Mouse (Mus musculus): Measurements from ENCODE around the gene Fam126a. TPM values are rescaled to one million over a fixed set of nuclear protein-coding genes. Genes with fewer than 3 reads are reported as not detected.

Fam126a gene
- polyA plus RNA-seq, 1 experiment = 6.0 TPM

- no peak for DNase-seq (ENCODE audit: low read depth in 1 of 2, low spot score in 2 of 2)
- Histone ChIP-seq H3K27me3 (ENCODE audit: control insufficient read depth, insufficient read depth, low read length) (no peaks in the 10 kb centered on the region), H3K4me3 (ENCODE audit: extremely low read depth, insufficient read depth, insufficient read length) (no peak overlapping the region), H3K27ac (ENCODE audit: insufficient read depth, low read length) (no peak overlapping the region), H3K4me1 (ENCODE audit: control insufficient read depth, insufficient read depth, insufficient read length) (no peaks in the 10 kb centered on the region), H3K36me3 (ENCODE audit: control insufficient read depth, insufficient read depth, low read length) (no peaks in the 10 kb centered on the region)
- TF ChIP-seq CTCF (IDR thresholded peaks at IDR 0.05; ENCODE audit: extremely low read depth, insufficient read depth, insufficient read length, insufficient replicate concordance) (no peak), POLR2A (IDR thresholded peaks at IDR 0.05; ENCODE audit: low read depth, low read length) (no peak)
- 100% methylated on average over 1 of the region's 1 CpGs for WGBS
These were observed 118.9 kb downstream of the Fam126a start for GRCm38 (mm10) chr5:23911556-23911955.

GRCm38 (mm10) chr5:23909256-23909655 lies 121.2 kb downstream of the Fam126a start:
- no peak for DNase-seq (ENCODE audit: low read depth in 1 of 2, low spot score in 2 of 2)
- 95% methylated on average over 3 of the region's 3 CpGs for WGBS

GRCm38 (mm10) chr5:23908486-23909090 lies 121.9 kb downstream of the Fam126a start:
- no peak for DNase-seq (ENCODE audit: low read depth in 1 of 2, low spot score in 2 of 2)
- H3K36me3 ChIP-seq (ENCODE audit: control insufficient read depth, insufficient read depth, low read length) = no peaks in the 10 kb centered on the region
- H3K4me1 ChIP-seq (ENCODE audit: control insufficient read depth, insufficient read depth, insufficient read length) = no peaks in the 10 kb centered on the region
- 78% methylated on average over 4 of the region's 4 CpGs for WGBS
- TF ChIP-seq POLR2A (IDR thresholded peaks at IDR 0.05; ENCODE audit: low read depth, low read length) = no peak
- no peak for TF ChIP-seq CTCF (IDR thresholded peaks at IDR 0.05; ENCODE audit: extremely low read depth, insufficient read depth, insufficient read length, insufficient replicate concordance)
- no peak overlapping the region for H3K4me3 ChIP-seq (ENCODE audit: extremely low read depth, insufficient read depth, insufficient read length)
- H3K27me3 ChIP-seq (ENCODE audit: control insufficient read depth, insufficient read depth, low read length) = no peaks in the 10 kb centered on the region
- no peak overlapping the region for H3K27ac ChIP-seq (ENCODE audit: insufficient read depth, low read length)

More at GRCm38 (mm10) chr5:23909256-23909655, 121.2 kb downstream of the Fam126a start:
- Histone ChIP-seq H3K36me3 (ENCODE audit: control insufficient read depth, insufficient read depth, low read length) (no peaks in the 10 kb centered on the region), H3K4me1 (ENCODE audit: control insufficient read depth, insufficient read depth, insufficient read length) (no peaks in the 10 kb centered on the region), H3K27me3 (ENCODE audit: control insufficient read depth, insufficient read depth, low read length) (no peaks in the 10 kb centered on the region), H3K27ac (ENCODE audit: insufficient read depth, low read length) (no peak overlapping the region), H3K4me3 (ENCODE audit: extremely low read depth, insufficient read depth, insufficient read length) (no peak overlapping the region)
- TF ChIP-seq CTCF (IDR thresholded peaks at IDR 0.05; ENCODE audit: extremely low read depth, insufficient read depth, insufficient read length, insufficient replicate concordance) (no peak), POLR2A (IDR thresholded peaks at IDR 0.05; ENCODE audit: low read depth, low read length) (no peak)

GRCm38 (mm10) chr5:23902221-23902620 lies 128.3 kb downstream of the Fam126a start:
- H3K36me3 ChIP-seq (ENCODE audit: control insufficient read depth, insufficient read depth, low read length) = no peaks in the 10 kb centered on the region
- no peaks in the 10 kb centered on the region for H3K27me3 ChIP-seq (ENCODE audit: control insufficient read depth, insufficient read depth, low read length)
- 85% methylated on average over 2 of the region's 2 CpGs for WGBS
- DNase-seq (ENCODE audit: low read depth in 1 of 2, low spot score in 2 of 2) = no peak
- no peaks in the 10 kb centered on the region for H3K4me1 ChIP-seq (ENCODE audit: control insufficient read depth, insufficient read depth, insufficient read length)
- TF ChIP-seq CTCF (IDR thresholded peaks at IDR 0.05; ENCODE audit: extremely low read depth, insufficient read depth, insufficient read length, insufficient replicate concordance) (no peak), POLR2A (IDR thresholded peaks at IDR 0.05; ENCODE audit: low read depth, low read length) (no peak)
- no peak overlapping the region for H3K27ac ChIP-seq (ENCODE audit: insufficient read depth, low read length)
- H3K4me3 ChIP-seq (ENCODE audit: extremely low read depth, insufficient read depth, insufficient read length) = no peak overlapping the region

- no peak for DNase-seq (ENCODE audit: low read depth in 1 of 2, low spot score in 2 of 2)
- H3K36me3 ChIP-seq (ENCODE audit: control insufficient read depth, insufficient read depth, low read length) = no peaks in the 10 kb centered on the region
- no peaks in the 10 kb centered on the region for H3K27me3 ChIP-seq (ENCODE audit: control insufficient read depth, insufficient read depth, low read length)
- no peak overlapping the region for H3K4me3 ChIP-seq (ENCODE audit: extremely low read depth, insufficient read depth, insufficient read length)
- no peak overlapping the region for H3K27ac ChIP-seq (ENCODE audit: insufficient read depth, low read length)
- WGBS = 75% methylated on average over 4 of the region's 4 CpGs
- H3K4me1 ChIP-seq (ENCODE audit: control insufficient read depth, insufficient read depth, insufficient read length) = no peaks in the 10 kb centered on the region
- TF ChIP-seq CTCF (IDR thresholded peaks at IDR 0.05; ENCODE audit: extremely low read depth, insufficient read depth, insufficient read length, insufficient replicate concordance) = no peak
- no peak for TF ChIP-seq POLR2A (IDR thresholded peaks at IDR 0.05; ENCODE audit: low read depth, low read length)
These were observed 130.3 kb downstream of the Fam126a start for GRCm38 (mm10) chr5:23900190-23900589.

GRCm38 (mm10) chr5:23893864-23894771 lies 136.4 kb downstream of the Fam126a start:
- peak; percentile 26 to 45 for DNase-seq (ENCODE audit: low read depth in 1 of 2, low spot score in 2 of 2)
- Histone ChIP-seq H3K36me3 (ENCODE audit: control insufficient read depth, insufficient read depth, low read length) (no peaks in the 10 kb centered on the region), H3K4me1 (ENCODE audit: control insufficient read depth, insufficient read depth, insufficient read length) (peaks cover 3% of the 10 kb centered on the region; the same call in 1 of the 2 replicates), H3K27me3 (ENCODE audit: control insufficient read depth, insufficient read depth, low read length) (no peaks in the 10 kb centered on the region), H3K27ac (ENCODE audit: insufficient read depth, low read length) (peak overlapping the region; percentile 68), H3K4me3 (ENCODE audit: extremely low read depth, insufficient read depth, insufficient read length) (peak overlapping the region; percentile 13; the same call in 1 of the 2 replicates)
- TF ChIP-seq CTCF (IDR thresholded peaks at IDR 0.05; ENCODE audit: extremely low read depth, insufficient read depth, insufficient read length, insufficient replicate concordance) = no peak
- no peak; the same call in 1 of the 2 replicates for TF ChIP-seq POLR2A (IDR thresholded peaks at IDR 0.05; ENCODE audit: low read depth, low read length)
- 15% methylated on average over 11 of the region's 11 CpGs for WGBS

Measured in spleen, adult 2 months (tissue).